Mouse (Mus musculus): ENCODE measurements around the gene Glrx3. TPM values are rescaled to one million over a fixed set of nuclear protein-coding genes. Genes with fewer than 3 reads are reported as not detected.

Gene Glrx3
- total RNA-seq, 2 experiments from 2014 or later = 121 to 128 TPM

DNA sequence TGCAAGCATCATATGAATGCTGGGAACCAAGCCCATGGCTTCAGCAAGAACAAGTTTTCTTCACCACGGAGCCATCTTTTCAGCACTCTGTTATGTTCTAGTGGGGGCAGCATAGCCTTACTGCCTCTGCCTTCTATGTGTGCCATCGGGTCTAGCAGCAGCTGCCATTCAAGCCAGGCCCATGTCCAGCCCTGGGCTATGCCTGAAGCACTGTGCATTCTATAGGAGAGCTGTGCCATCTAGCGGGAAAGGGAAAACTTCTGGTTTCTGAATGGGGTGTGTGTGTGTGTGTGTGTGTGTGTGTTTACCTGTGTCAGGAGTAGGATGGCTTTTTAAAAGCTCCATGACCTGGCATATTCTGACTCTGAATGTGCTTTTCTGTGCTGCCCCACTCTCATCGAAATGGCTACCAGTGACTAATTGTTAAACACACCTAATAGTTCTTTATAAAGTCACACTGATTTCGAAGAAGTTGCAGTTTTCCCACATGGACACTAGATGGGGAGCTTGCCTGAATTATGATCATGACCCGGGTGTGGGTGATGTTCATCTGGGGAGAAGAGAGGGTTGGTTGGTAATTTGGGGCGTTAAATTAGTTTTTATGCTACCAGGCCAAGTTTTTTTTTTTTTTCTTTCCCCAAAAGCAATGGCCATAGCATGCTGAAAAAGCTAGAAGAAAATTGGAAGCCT is 34.2 kb downstream of the Glrx3 start:
- DNase-seq (ENCODE audit: low spot score) = no peak

GRCm38 (mm10) chr7:137472149-137472548 is 34.7 kb downstream of the Glrx3 start:
- DNase-seq (ENCODE audit: low spot score) = no peak

- DNase-seq (ENCODE audit: low spot score) = peak; percentile 94
Observed at GRCm38 (mm10) chr7:137477950-137478620, 40.7 kb downstream of the Glrx3 start.

- DNase-seq (ENCODE audit: low spot score) = no peak
Observed at GRCm38 (mm10) chr7:137478621-137478982, 41.2 kb downstream of the Glrx3 start.

GRCm38 (mm10) chr7:137480839-137481238 is 43.4 kb downstream of the Glrx3 start:
- DNase-seq (ENCODE audit: low spot score) = no peak

- no peak for DNase-seq (ENCODE audit: low spot score)
Observed at GRCm38 (mm10) chr7:137483987-137484386, 46.6 kb downstream of the Glrx3 start.

DNA sequence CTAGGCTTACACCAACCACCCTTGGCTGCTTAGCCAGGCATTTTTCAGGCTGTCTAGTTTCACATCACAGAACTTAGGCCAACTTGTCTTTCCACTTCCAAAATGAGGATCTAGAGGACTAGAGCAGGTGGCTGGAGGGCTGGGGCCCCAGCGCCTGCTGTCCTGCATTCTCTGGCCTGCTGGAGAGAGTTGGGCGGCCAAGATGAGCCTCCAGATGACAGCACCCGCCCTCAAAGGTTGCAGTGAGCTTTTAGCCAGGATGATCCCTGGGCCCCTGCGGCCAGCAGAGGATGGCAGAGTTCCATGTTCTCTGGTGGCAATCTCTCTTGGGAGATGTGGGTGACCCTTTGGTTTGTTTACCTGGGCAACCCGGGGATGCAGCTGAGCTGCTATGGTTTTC is 51.0 kb downstream of the Glrx3 start:
- DNase-seq (ENCODE audit: low spot score) = peak; percentile 34

- peak; percentile 43 for DNase-seq (ENCODE audit: low spot score)
Observed at GRCm38 (mm10) chr7:137490711-137491110, 53.3 kb downstream of the Glrx3 start.

DNA sequence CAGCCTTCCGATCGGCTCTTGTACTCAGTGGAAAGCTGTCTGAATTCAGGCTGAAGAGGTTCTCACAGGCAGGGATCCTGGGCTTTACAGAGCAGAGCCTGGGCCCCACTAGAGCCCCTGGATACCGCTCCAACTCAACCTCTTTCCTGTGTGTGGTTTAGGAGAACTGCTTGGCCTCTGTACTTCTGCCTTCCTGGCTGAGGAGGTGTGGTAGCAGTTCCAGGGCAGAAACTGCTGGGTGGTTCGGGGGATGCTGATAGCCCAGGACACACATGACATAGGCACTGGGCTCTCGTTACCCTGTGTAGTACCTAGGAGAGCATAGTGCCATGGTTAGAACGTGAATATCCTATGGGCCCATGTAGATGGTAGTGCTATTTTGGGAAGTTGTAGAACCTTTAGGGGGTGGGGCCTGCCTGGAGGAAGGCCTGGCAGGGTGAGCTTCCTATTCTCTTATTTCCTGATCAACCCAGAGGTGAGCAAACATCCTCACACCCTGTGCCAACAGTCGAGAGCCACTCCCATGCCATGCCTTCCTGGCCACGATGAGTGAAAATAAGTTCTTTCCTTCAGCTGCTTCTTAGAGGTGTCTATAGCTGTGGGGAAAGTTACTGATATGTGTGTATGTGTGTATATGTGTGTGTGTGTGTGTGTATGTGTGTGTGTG is 55.0 kb downstream of the Glrx3 start:
- no peak for DNase-seq (ENCODE audit: low spot score)

GRCm38 (mm10) chr7:137498736-137499135 is 61.3 kb downstream of the Glrx3 start:
- no peak for DNase-seq (ENCODE audit: low spot score)

- peak; percentile 15 for DNase-seq (ENCODE audit: low spot score)
Observed at GRCm38 (mm10) chr7:137517588-137517987, 80.2 kb downstream of the Glrx3 start.

DNA sequence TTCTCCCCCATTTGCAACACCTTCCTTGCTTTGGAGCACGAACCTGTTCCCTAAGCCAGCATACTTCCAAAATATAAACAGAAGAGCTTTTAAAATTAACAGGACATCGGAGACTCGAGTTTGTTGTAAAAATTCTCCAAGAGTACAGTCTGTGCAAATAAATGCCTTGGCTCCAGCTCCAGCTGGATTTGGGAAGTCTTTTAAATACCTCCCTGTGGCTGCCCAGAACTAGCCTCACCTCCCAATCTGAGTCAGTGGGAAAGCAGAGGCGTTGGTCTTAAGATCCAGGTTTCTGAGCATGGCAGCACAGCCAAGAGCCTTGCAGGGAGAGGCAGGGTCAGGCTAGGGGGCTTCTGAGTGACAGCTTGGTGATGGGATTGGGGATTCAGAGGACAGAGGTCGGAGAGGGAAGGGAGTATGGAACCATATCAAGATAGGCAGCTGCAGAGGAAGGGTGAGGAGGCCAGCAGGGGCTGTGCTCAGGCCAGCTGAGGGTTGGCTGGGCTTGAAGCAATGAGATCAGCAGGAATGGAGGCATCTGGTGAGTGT is 80.7 kb downstream of the Glrx3 start:
- peak; percentile 49 for DNase-seq (ENCODE audit: low spot score)

Other genes with a start within 250 kb of the Glrx3 start
- gene Ebf3, start 123.2 kb upstream of the Glrx3 start, total RNA-seq (2021) = 1 to 10 TPM; 6.2 to 7.2 TPM
- gene 9430038I01Rik, start 26.9 kb upstream of the Glrx3 start, total RNA-seq (2021) = 1 to 10 TPM; 3.7 to 4.1 TPM